Mouse (Mus musculus): ENCODE data around the gene 4930524J08Rik. TPM values are rescaled to one million over a fixed set of nuclear protein-coding genes. Genes with fewer than 3 reads are reported as not detected.

The 4930524J08Rik gene
- polyA plus RNA-seq (2014; fragmentation: Illumina TruSeq; extraction: RNeasy Lipid Tissue Mini Kit (QIAGEN cat#74804); ENCODE audit: low read depth, low replicate concordance) = not detected

GRCm38 (mm10) chr5:99978699-99979442 is at the start of gene 4930524J08Rik, which contains the start of gene Hnrnpd:
Gene 4930524J08Rik, plus strand, starts transcription at chr5:99979061.
Gene Hnrnpd, minus strand, starts transcription at chr5:99978938.

Other genes with a start within 250 kb of the 4930524J08Rik start
- gene Rasgef1b, start 250.0 kb upstream of the 4930524J08Rik start, polyA plus RNA-seq (2014; fragmentation: Illumina TruSeq; extraction: RNeasy Lipid Tissue Mini Kit (QIAGEN cat#74804); ENCODE audit: low read depth, low replicate concordance) = 15.0 TPM
- not detected for gene Vamp9, start 72.8 kb upstream of the 4930524J08Rik start, polyA plus RNA-seq (2014; fragmentation: Illumina TruSeq; extraction: RNeasy Lipid Tissue Mini Kit (QIAGEN cat#74804); ENCODE audit: low read depth, low replicate concordance)
- gene Hnrnpd, start 123 bp upstream of the 4930524J08Rik start, polyA plus RNA-seq (2014; fragmentation: Illumina TruSeq; extraction: RNeasy Lipid Tissue Mini Kit (QIAGEN cat#74804); ENCODE audit: low read depth, low replicate concordance) = 255 TPM
- gene Hnrnpdl, start 60.6 kb downstream of the 4930524J08Rik start, polyA plus RNA-seq (2014; fragmentation: Illumina TruSeq; extraction: RNeasy Lipid Tissue Mini Kit (QIAGEN cat#74804); ENCODE audit: low read depth, low replicate concordance) = 132 TPM
- 8.0 TPM for gene Enoph1, start 60.9 kb downstream of the 4930524J08Rik start, polyA plus RNA-seq (2014; fragmentation: Illumina TruSeq; extraction: RNeasy Lipid Tissue Mini Kit (QIAGEN cat#74804); ENCODE audit: low read depth, low replicate concordance)
- gene Tmem150c, start 180.7 kb downstream of the 4930524J08Rik start, polyA plus RNA-seq (2014; fragmentation: Illumina TruSeq; extraction: RNeasy Lipid Tissue Mini Kit (QIAGEN cat#74804); ENCODE audit: low read depth, low replicate concordance) = 8.4 TPM